8 mouse cellular contexts compared by ENCODE assay signal in the genomic region with DNA sequence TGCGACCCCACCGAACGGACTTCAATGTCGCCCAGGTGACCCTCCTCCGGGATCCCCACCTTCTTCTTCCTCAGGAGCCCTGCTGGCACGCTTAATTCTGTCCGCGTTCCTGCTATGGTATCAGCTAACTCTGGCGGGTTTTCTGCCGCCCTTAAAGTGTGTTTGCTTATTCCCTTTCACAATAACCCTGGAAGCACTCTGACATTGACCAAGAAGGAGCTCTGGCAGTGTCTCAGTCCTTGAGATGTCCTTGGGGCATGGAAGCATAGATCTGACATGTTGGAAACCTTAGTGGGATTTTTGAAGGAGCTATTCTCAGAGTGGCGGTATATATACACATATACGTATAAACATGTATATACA. TPM values are rescaled to one million over a fixed set of nuclear protein-coding genes. Genes with fewer than 3 reads are reported as not detected.
A peak's percentile ranks its signal among the peaks of the same experiment; 100 is the strongest.
DNase-seq lines count a peak whose midpoint lies in the region; ATAC-seq and TF ChIP-seq lines count a peak whose summit lies in the region.

No protein-coding gene starts in this region.

- H3K27me3 ChIP-seq in kidney, embryonic 14.5 days (ENCODE audit: control insufficient read depth, insufficient read depth, low read length), result no peaks in the 10 kb centered on the region
- no peaks in the 10 kb centered on the region for H3K27me3 ChIP-seq in hindbrain, embryonic 11.5 days (ENCODE audit: control insufficient read depth, insufficient read depth, low read length)
- no peaks in the 10 kb centered on the region; the same call in 1 of the 2 replicates for H3K27me3 ChIP-seq in midbrain, embryonic 12.5 days

- no peak for TF ChIP-seq CTCF in bone marrow macrophage, adult 2 months (IDR thresholded peaks at IDR 0.05; ENCODE audit: low read depth, low read length)

- peak; percentile 38; the same call in 1 of the 2 replicates for ATAC-seq in kidney, embryonic 14.5 days (ENCODE audit: low FRiP score, low TSS enrichment)
- ATAC-seq in hindbrain, embryonic 11.5 days (ENCODE audit: low FRiP score), result peak; percentile 55; the same call in 1 of the 2 replicates
- ATAC-seq in midbrain, embryonic 12.5 days (ENCODE audit: low FRiP score, low read depth), result peak; percentile 20

- no peaks in the 10 kb centered on the region for H3K9me3 ChIP-seq in kidney, embryonic 14.5 days (ENCODE audit: control insufficient read depth, low read length)
- H3K9me3 ChIP-seq in hindbrain, embryonic 11.5 days (ENCODE audit: control insufficient read depth, low read length), result no peaks in the 10 kb centered on the region
- H3K9me3 ChIP-seq in midbrain, embryonic 12.5 days, result no peaks in the 10 kb centered on the region

- H3K9ac ChIP-seq in kidney, embryonic 14.5 days (ENCODE audit: low read depth, low read length), result peak overlapping the region; percentile 88
- H3K9ac ChIP-seq in hindbrain, embryonic 11.5 days (ENCODE audit: low read depth, low read length), result peak overlapping the region; percentile 92
- H3K9ac ChIP-seq in midbrain, embryonic 12.5 days (replicated peaks), result peak overlapping the region; percentile 85

- peaks cover 8% of the 10 kb centered on the region for H3K36me3 ChIP-seq in kidney, embryonic 14.5 days (ENCODE audit: control insufficient read depth, insufficient read depth, low read length)
- H3K36me3 ChIP-seq in hindbrain, embryonic 11.5 days (ENCODE audit: control insufficient read depth, insufficient read depth, low read length), result no peaks in the 10 kb centered on the region
- H3K36me3 ChIP-seq in midbrain, embryonic 12.5 days, result peaks cover 9% of the 10 kb centered on the region

- H3K4me3 ChIP-seq in kidney, embryonic 14.5 days (ENCODE audit: low read length), result peak overlapping the region; percentile 85
- peak overlapping the region; percentile 72 for H3K4me3 ChIP-seq in bone marrow macrophage, adult 2 months (ENCODE audit: insufficient read depth, low read length)
- H3K4me3 ChIP-seq in hindbrain, embryonic 11.5 days (ENCODE audit: low read depth, low read length), result peak overlapping the region; percentile 82
- H3K4me3 ChIP-seq in midbrain, embryonic 12.5 days, result peak overlapping the region; percentile 82

- WGBS in kidney, embryonic 14.5 days, result 7% methylated on average over 12 of the region's 12 CpGs
- WGBS in hindbrain, embryonic 11.5 days, result 8% methylated on average over 10 of the region's 12 CpGs
- WGBS in midbrain, embryonic 12.5 days, result 8% methylated on average over 12 of the region's 12 CpGs

- H3K4me2 ChIP-seq in kidney, embryonic 14.5 days (replicated peaks; ENCODE audit: low read depth, low read length), result peak overlapping the region; percentile 67
- H3K4me2 ChIP-seq in hindbrain, embryonic 11.5 days (replicated peaks; ENCODE audit: low read depth, low read length), result peak overlapping the region; percentile 55
- peak overlapping the region; percentile 77 for H3K4me2 ChIP-seq in midbrain, embryonic 12.5 days (replicated peaks)

- TF ChIP-seq POLR2A in bone marrow macrophage, adult 2 months (IDR thresholded peaks at IDR 0.05; ENCODE audit: borderline replicate concordance, low read depth, low read length), result no peak

- H3K27ac ChIP-seq in kidney, embryonic 14.5 days (ENCODE audit: low read depth, low read length), result no peak overlapping the region
- no peak overlapping the region for H3K27ac ChIP-seq in bone marrow macrophage, adult 2 months (ENCODE audit: insufficient read depth, low read depth, low read length)
- H3K27ac ChIP-seq in hindbrain, embryonic 11.5 days (ENCODE audit: low read depth, low read length), result no peak overlapping the region
- H3K27ac ChIP-seq in midbrain, embryonic 12.5 days (replicated peaks), result no peak overlapping the region; the same call in 1 of the 2 replicates

- peaks cover 7% of the 10 kb centered on the region; the same call in 1 of the 2 replicates for H3K4me1 ChIP-seq in kidney, embryonic 14.5 days (ENCODE audit: control insufficient read depth, insufficient read depth, low read length)
- peaks cover 19% of the 10 kb centered on the region for H3K4me1 ChIP-seq in bone marrow macrophage, adult 2 months (ENCODE audit: control insufficient read depth, insufficient read depth, low read length)
- H3K4me1 ChIP-seq in hindbrain, embryonic 11.5 days (replicated peaks; ENCODE audit: control insufficient read depth, insufficient read depth, low read length), result 0 out of 2 replicates have a peak, but pooled peaks cover 2% of the 10 kb centered on the region
- peaks cover 21% of the 10 kb centered on the region for H3K4me1 ChIP-seq in midbrain, embryonic 12.5 days

- no peak for DNase-seq in kidney, postnatal 10 days
- no peak for DNase-seq in hindbrain, embryonic 11.5 days (ENCODE audit: low spot score)
- DNase-seq in embryo, embryonic 9.5 days (ENCODE audit: extremely low spot score), result no peak
- DNase-seq in Muller cell, postnatal 12 days (ENCODE audit: inconsistent ontology term), result no peak
- no peak for DNase-seq in embryo, embryonic 10.5 days (ENCODE audit: low spot score)

RNA-seq across cellular contexts. Expression of a gene that starts 0.4 kb away (rescaled TPM):
- polyA plus RNA-seq in kidney, embryonic 14.5 days (2014; fragmentation: Nextera tagmentation; extraction: Ambion mirVana), result 5.7 and 6.3 TPM in 2 replicates
- polyA plus RNA-seq in bone marrow macrophage, adult 2 months (2012; ENCODE audit: insufficient read depth, insufficient read length, missing spikeins), result 10.8 and 12.1 TPM in 2 replicates
- 4.1 and 7.1 TPM in 2 replicates for polyA plus RNA-seq in hindbrain, embryonic 11.5 days (2014; fragmentation: Nextera tagmentation; extraction: Ambion mirVana)
- 13.5 and 15.6 TPM in 2 replicates for polyA plus RNA-seq in midbrain, embryonic 12.5 days (2016; fragmentation: Nextera tagmentation; extraction: Ambion mirVana)
